Mouse (Mus musculus) stomach, postnatal 0 days (tissue): ENCODE data around the gene Mrps33. TPM values are rescaled to one million over a fixed set of nuclear protein-coding genes. Genes with fewer than 3 reads are reported as not detected.

ENCODE experiments used
- ATAC-seq: fragments of 200-750 bp; cut with Nextera tagmentation; 2 replicates; pipeline ENCODE4 v1.8.0; 2017; ENCODE audit not compliant: low FRiP score, low TSS enrichment
- DNase-seq: peaks from one replicate; pipeline ENCODE4 v3.0.0-alpha.2; 2016; ENCODE audit warnings: low spot score
- H3K27ac ChIP-seq: fragments of 300-500 bp; sonication (generic); replicated peaks from 2 replicates; pipeline ENCODE4 v1.5.1; 2014; ENCODE audit warnings: mild to moderate bottlenecking, control low read depth
- H3K27me3 ChIP-seq: fragments of 300-500 bp; sonication (generic); 2 replicates; pipeline ENCODE4 v1.6.1; 2014; ENCODE audit warnings: low read length; ENCODE audit not compliant: control insufficient read depth, insufficient read depth
- H3K36me3 ChIP-seq: fragments of 300-500 bp; sonication (generic); 2 replicates; pipeline ENCODE4 v1.6.1; 2014; ENCODE audit warnings: low read length, mixed read lengths; ENCODE audit not compliant: control insufficient read depth, insufficient read depth
- H3K4me1 ChIP-seq: fragments of 300-500 bp; sonication (generic); replicated peaks from 2 replicates; pipeline ENCODE4 v1.6.1; 2014; ENCODE audit warnings: antibody characterized with exemption; ENCODE audit not compliant: control insufficient read depth, insufficient read depth
- H3K4me2 ChIP-seq: fragments of 300-500 bp; sonication (generic); replicated peaks from 2 replicates; pipeline ENCODE4 v1.6.1; 2014; ENCODE audit warnings: low read depth, mild to moderate bottlenecking, control low read depth, moderate library complexity
- H3K4me3 ChIP-seq: fragments of 300-500 bp; sonication (generic); 2 replicates; pipeline ENCODE4 v1.5.1; 2014; ENCODE audit warnings: low read depth, low read length, control low read depth
- H3K9ac ChIP-seq: fragments of 300-500 bp; sonication (generic); 2 replicates; pipeline ENCODE4 v1.6.1; 2014; ENCODE audit warnings: mild to moderate bottlenecking, low read length, control low read depth, mixed read lengths
- H3K9me3 ChIP-seq: fragments of 300-500 bp; sonication (generic); 2 replicates; pipeline ENCODE4 v1.6.1; 2016; ENCODE audit warnings: low read length; ENCODE audit not compliant: control insufficient read depth
- CTCF ChIP-seq: IDR thresholded peaks from 2 replicates; pipeline ENCODE4 v1.5.1; 2016; ENCODE audit warnings: antibody characterized with exemption, low read depth, mild to moderate bottlenecking, moderate library complexity
- EP300 ChIP-seq: optimal IDR thresholded peaks from 2 replicates; pipeline ENCODE3; 2016; ENCODE audit warnings: antibody characterized with exemption
- WGBS: fragments of 180-500 bp; shearing (Covaris S2); extraction: QIAGEN DNeasy Blood & Tissue Kit; methylation state at CpG from one replicate; pipeline ENCODE4 v1.1.7; 2014; 5-methylcytosine and 5-hydroxymethylcytosine counted together
- polyA plus RNA-seq: library from polyadenylated mRNA; unstranded; fragments of >200 nt; fragmentation: Nextera tagmentation; extraction: Ambion mirVana; gene quantifications from 2 replicates; pipeline ENCODE4 v1.2.1, GENCODE M21; 2015

Mrps33 gene
- 139 and 151 TPM in 2 replicates for polyA plus RNA-seq

GRCm38 (mm10) chr6:39810612-39811116, at the start of gene Mrps33:
Gene Mrps33, minus strand, starts transcription at chr6:39810988.
- Histone ChIP-seq H3K4me1 (no peaks in the 10 kb centered on the region), H3K27ac (peak within 1 kb of the TSS; percentile 70), H3K9ac (peak within 1 kb of the TSS; percentile 60), H3K4me3 (peak within 1 kb of the TSS; percentile 68), H3K36me3 (no peaks in the 10 kb centered on the region), H3K9me3 (no peaks in the 10 kb centered on the region), H3K27me3 (no peaks in the 10 kb centered on the region), H3K4me2 (peak within 1 kb of the TSS; percentile 55)
- WGBS = under 1% methylated on average over 39 of the region's 40 CpGs
- TF ChIP-seq CTCF (peak; percentile 99), EP300 (no peak)
- DNase-seq = peak; percentile 99
- peak; percentile 100 for ATAC-seq

- Histone ChIP-seq H3K9ac (no peak overlapping the region), H3K36me3 (no peaks in the 10 kb centered on the region), H3K4me3 (no peak overlapping the region), H3K4me1 (no peaks in the 10 kb centered on the region), H3K27ac (no peak overlapping the region), H3K27me3 (no peaks in the 10 kb centered on the region), H3K4me2 (no peak overlapping the region), H3K9me3 (no peaks in the 10 kb centered on the region)
- no peak for ATAC-seq
- WGBS = 94% methylated on average over 4 of the region's 4 CpGs
- TF ChIP-seq CTCF = no peak
- TF ChIP-seq EP300 = no peak
- DNase-seq = no peak
Measured at GRCm38 (mm10) chr6:39849667-39850066, 38.9 kb upstream of the Mrps33 start.

- ATAC-seq (no peak), DNase-seq (no peak)
- no peaks in the 10 kb centered on the region for H3K36me3 ChIP-seq
- H3K9me3 ChIP-seq = no peaks in the 10 kb centered on the region
- WGBS = 41% methylated on average over 7 of the region's 7 CpGs
- no peak for TF ChIP-seq EP300
- TF ChIP-seq CTCF = peak; percentile 53
- no peaks in the 10 kb centered on the region for H3K4me1 ChIP-seq
- H3K27me3 ChIP-seq = no peaks in the 10 kb centered on the region
- H3K4me2 ChIP-seq = no peak overlapping the region
- H3K9ac ChIP-seq = no peak overlapping the region
- no peak overlapping the region for H3K27ac ChIP-seq
- H3K4me3 ChIP-seq = no peak overlapping the region
Measured at GRCm38 (mm10) chr6:39848766-39849165, 38.0 kb upstream of the Mrps33 start.

GRCm38 (mm10) chr6:39847538-39847937, 36.8 kb upstream of the Mrps33 start:
- DNase-seq (no peak), ATAC-seq (no peak)
- H3K4me1 ChIP-seq = no peaks in the 10 kb centered on the region
- H3K4me3 ChIP-seq = no peak overlapping the region
- no peaks in the 10 kb centered on the region for H3K36me3 ChIP-seq
- no peak overlapping the region for H3K27ac ChIP-seq
- no peak overlapping the region for H3K9ac ChIP-seq
- H3K9me3 ChIP-seq = no peaks in the 10 kb centered on the region
- no peak overlapping the region for H3K4me2 ChIP-seq
- H3K27me3 ChIP-seq = no peaks in the 10 kb centered on the region
- 76% methylated on average over 2 of the region's 2 CpGs for WGBS
- TF ChIP-seq EP300 = no peak
- TF ChIP-seq CTCF = no peak

GRCm38 (mm10) chr6:39843698-39844342, 33.0 kb upstream of the Mrps33 start:
- TF ChIP-seq EP300 (no peak), CTCF (no peak)
- Histone ChIP-seq H3K27ac (no peak overlapping the region), H3K4me2 (no peak overlapping the region), H3K9ac (no peak overlapping the region), H3K4me1 (no peaks in the 10 kb centered on the region), H3K4me3 (no peak overlapping the region), H3K9me3 (no peaks in the 10 kb centered on the region), H3K27me3 (no peaks in the 10 kb centered on the region), H3K36me3 (no peaks in the 10 kb centered on the region)
- ATAC-seq = no peak
- WGBS = 90% methylated on average over 14 of the region's 14 CpGs
- no peak for DNase-seq

GRCm38 (mm10) chr6:39828736-39829135, 17.9 kb upstream of the Mrps33 start:
- 70% methylated on average over 5 of the region's 5 CpGs for WGBS
- no peak overlapping the region for H3K4me2 ChIP-seq
- H3K9me3 ChIP-seq = no peaks in the 10 kb centered on the region
- no peak overlapping the region for H3K27ac ChIP-seq
- H3K36me3 ChIP-seq = no peaks in the 10 kb centered on the region
- DNase-seq = no peak
- no peaks in the 10 kb centered on the region for H3K4me1 ChIP-seq
- no peaks in the 10 kb centered on the region for H3K27me3 ChIP-seq
- H3K4me3 ChIP-seq = no peak overlapping the region
- no peak for TF ChIP-seq CTCF
- TF ChIP-seq EP300 = no peak
- ATAC-seq = no peak
- H3K9ac ChIP-seq = no peak overlapping the region
